Mouse (Mus musculus) hindbrain, embryonic 10.5 days (tissue): ENCODE data around the gene Fen1. TPM values are rescaled to one million over a fixed set of nuclear protein-coding genes. Genes with fewer than 3 reads are reported as not detected.
"Not testable (repeated sequence)": the region's sequence is repeated elsewhere in the genome, so short reads cannot be mapped to it uniquely, and the experiment has no call there.

Experiments used
- DNase-seq: peaks from one replicate; pipeline ENCODE4 v3.0.0-alpha.2; 2017; ENCODE audit warnings: low spot score
- H3K27ac ChIP-seq: fragments of 300-500 bp; sonication (generic); 2 replicates; pipeline ENCODE4 v1.5.1; 2016; ENCODE audit warnings: mild to moderate bottlenecking, moderate library complexity
- H3K27me3 ChIP-seq: fragments of 300-500 bp; sonication (generic); 2 replicates; pipeline ENCODE4 v1.6.1; 2016; ENCODE audit warnings: mild to moderate bottlenecking; ENCODE audit not compliant: poor library complexity, insufficient read depth, severe bottlenecking
- H3K36me3 ChIP-seq: fragments of 300-500 bp; sonication (generic); 2 replicates; pipeline ENCODE4 v1.6.1; 2016; ENCODE audit warnings: mild to moderate bottlenecking, moderate library complexity
- H3K4me1 ChIP-seq: fragments of 300-500 bp; sonication (generic); replicated peaks from 2 replicates; pipeline ENCODE4 v1.6.1; 2016; ENCODE audit warnings: mild to moderate bottlenecking
- H3K4me3 ChIP-seq: fragments of 300-500 bp; sonication (generic); 2 replicates; pipeline ENCODE4 v1.5.1; 2016; ENCODE audit warnings: mild to moderate bottlenecking, moderate library complexity
- H3K9me3 ChIP-seq: fragments of 300-500 bp; sonication (generic); 2 replicates; pipeline ENCODE4 v1.6.1; 2016; ENCODE audit warnings: mild to moderate bottlenecking, moderate library complexity
- WGBS: fragments of 180-500 bp; shearing (Covaris S2); methylation state at CpG from one replicate; pipeline ENCODE4 v1.1.7; 2016; 5-methylcytosine and 5-hydroxymethylcytosine counted together
- polyA plus RNA-seq: library from polyadenylated mRNA; unstranded; fragments of >200 nt; fragmentation: Nextera tagmentation; extraction: Ambion mirVana; gene quantifications from 2 replicates; pipeline ENCODE4 v1.2.1, GENCODE M21; 2016

Gene Fen1
- polyA plus RNA-seq, 1 experiment from 2014 or later = 135 TPM

DNA sequence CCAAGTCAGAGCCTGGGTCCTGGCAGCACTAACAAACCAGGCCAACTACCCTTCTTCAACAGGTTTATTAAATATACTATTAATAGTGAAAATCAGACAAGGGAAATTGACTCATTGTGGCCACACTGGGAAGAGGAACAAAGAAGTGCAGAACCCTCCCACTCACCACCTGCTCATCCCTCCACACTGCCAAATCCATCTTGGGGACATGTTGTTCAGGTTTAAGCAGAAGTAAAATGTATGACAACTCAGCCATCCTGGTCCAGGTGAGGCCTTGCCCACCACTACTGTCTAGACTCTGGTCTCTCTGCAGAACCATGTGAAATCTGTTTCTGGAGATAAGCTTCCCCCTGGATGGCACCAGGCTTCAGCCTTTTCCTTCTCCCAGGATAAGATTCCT is 32.1 kb downstream of the Fen1 start:
- Histone ChIP-seq H3K27me3 (no peaks in the 10 kb centered on the region), H3K4me1 (peaks cover 2% of the 10 kb centered on the region; the same call in 1 of the 2 replicates), H3K36me3 (no peaks in the 10 kb centered on the region), H3K27ac (no peak overlapping the region), H3K9me3 (no peaks in the 10 kb centered on the region), H3K4me3 (no peak overlapping the region)
- DNase-seq = no peak

DNA sequence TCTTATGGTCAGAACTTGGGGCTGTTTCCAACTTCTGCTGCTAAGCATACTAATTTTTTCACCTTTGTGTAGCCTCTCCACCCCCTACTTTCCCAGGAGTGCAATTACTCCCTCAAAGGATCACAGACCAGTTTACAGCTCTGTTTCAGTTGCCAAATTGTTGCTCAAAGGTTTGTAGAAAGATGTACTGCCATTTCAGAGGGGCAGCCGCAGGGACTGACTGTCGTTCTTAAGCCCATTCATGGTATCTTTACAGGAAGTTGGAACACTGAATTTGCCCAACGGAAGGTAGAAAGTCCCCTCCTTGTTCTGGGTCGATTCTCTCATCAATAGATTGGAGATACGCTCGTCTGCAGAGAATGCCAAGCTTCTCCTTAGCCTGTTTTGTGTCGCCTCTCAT is 32.6 kb downstream of the Fen1 start:
- Histone ChIP-seq H3K36me3 (no peaks in the 10 kb centered on the region), H3K27me3 (no peaks in the 10 kb centered on the region), H3K27ac (no peak overlapping the region), H3K4me1 (no peaks in the 10 kb centered on the region), H3K4me3 (no peak overlapping the region), H3K9me3 (no peaks in the 10 kb centered on the region)
- no peak for DNase-seq
- WGBS = 87% methylated on average over 7 of the region's 7 CpGs

- DNase-seq = no peak
- H3K27ac ChIP-seq = no peak overlapping the region
- no peaks in the 10 kb centered on the region for H3K27me3 ChIP-seq
- H3K36me3 ChIP-seq = no peaks in the 10 kb centered on the region
- no peak overlapping the region for H3K4me3 ChIP-seq
- no peaks in the 10 kb centered on the region for H3K4me1 ChIP-seq
- 20% methylated on average over 1 of the region's 1 CpGs for WGBS
- H3K9me3 ChIP-seq = no peaks in the 10 kb centered on the region
Measured at GRCm38 (mm10) chr19:10170466-10170865, 33.5 kb downstream of the Fen1 start.

DNA sequence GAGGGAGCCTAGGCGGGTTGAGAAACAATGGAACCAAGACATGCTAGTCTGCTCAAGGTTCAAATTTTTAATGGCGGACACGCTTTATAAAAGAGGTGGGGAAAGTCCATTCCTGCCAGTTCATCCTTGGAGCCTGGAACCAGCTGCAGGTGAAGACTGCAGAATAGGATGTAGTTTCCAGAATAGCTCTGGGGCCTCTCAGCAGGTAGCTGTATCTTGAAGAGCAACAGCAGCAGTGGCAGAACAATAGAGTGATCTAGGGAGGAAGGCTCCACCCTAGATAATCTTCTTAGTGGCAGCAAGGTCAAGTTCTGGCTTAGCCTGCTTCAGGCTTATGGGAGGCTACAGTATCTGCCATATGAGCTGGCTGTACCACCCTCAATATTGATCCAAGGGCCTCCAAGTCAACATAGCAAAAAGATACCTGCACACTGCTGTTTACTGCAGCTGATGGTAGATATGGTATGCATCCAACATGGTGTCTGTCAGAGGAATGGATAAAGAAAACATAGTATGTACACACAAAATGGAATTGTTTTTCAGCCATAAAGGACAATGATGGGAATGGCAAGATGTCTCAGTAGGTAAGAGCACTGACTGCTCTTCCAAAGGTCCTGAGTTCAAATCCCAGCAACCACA is 34.2 kb downstream of the Fen1 start:
- not testable (repeated sequence) for H3K36me3 ChIP-seq, H3K27ac ChIP-seq, H3K4me1 ChIP-seq, H3K4me3 ChIP-seq, H3K27me3 ChIP-seq, H3K9me3 ChIP-seq, DNase-seq
- 80% methylated on average over 3 of the region's 3 CpGs for whole genome bisulfite sequencing

DNA sequence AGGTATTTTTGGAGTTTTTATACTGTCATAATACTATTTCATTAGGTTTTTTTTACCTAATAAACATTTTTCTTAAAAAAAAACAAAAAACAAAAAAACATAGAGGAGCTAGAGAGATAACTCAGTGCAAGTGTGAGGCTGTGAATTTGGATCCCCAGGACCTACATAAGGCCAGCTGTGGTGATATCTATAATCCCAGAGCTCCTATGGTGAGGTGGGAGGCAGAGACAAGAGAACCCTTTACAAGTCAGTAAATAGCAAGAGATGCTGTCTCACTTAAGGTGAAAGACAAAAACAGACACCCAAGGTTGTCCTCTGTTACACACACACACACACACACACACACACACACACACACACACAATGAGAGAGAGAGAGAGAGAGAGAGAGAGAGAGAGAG is 34.8 kb downstream of the Fen1 start:
- Histone ChIP-seq H3K4me1 (no peaks in the 10 kb centered on the region), H3K27me3 (no peaks in the 10 kb centered on the region), H3K4me3 (no peak overlapping the region), H3K36me3 (no peaks in the 10 kb centered on the region), H3K27ac (no peak overlapping the region), H3K9me3 (no peaks in the 10 kb centered on the region)
- DNase-seq = no peak

DNA sequence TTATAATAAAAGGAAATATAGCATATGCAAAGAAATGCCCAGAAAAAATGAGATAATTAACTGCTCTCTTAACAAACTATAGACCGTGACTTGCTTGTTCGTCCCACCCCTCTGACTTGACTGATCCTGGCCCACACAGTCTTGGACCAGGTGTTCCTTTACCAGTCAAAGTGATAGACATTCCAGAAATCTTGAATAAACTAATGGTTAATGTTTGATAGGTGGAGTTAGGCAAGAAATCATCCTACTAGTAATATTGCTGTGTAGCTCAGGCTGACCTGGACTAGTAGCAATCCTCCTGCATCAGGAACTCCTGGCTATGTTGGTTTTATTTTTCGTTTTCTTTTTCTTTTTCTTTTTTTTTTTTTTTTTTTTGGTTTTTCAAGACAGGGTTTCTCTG is 35.5 kb downstream of the Fen1 start:
- no peak overlapping the region for H3K4me3 ChIP-seq
- H3K9me3 ChIP-seq = no peaks in the 10 kb centered on the region
- no peaks in the 10 kb centered on the region for H3K36me3 ChIP-seq
- DNase-seq = no peak
- no peak overlapping the region for H3K27ac ChIP-seq
- no peaks in the 10 kb centered on the region for H3K4me1 ChIP-seq
- no peaks in the 10 kb centered on the region for H3K27me3 ChIP-seq
- 85% methylated on average over 3 of the region's 3 CpGs for WGBS

DNA sequence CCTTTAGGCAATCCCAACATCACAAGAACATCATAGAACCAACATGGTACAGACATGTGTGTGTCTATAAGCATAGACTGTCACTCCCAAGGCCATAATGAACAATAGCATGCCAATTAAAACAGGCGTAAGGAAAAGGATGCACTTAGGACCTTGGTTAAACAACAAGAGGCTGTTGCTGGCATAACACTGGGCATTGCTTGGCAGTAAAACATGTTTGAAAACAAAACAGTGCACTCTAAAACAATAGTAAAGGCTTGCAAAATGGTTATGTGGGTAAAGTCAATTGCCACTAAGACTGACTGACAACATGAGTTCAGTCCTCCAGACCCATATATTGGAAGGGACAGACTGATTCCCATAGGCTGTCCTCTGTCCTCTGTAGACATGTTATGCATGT is 36.0 kb downstream of the Fen1 start:
- 90% methylated on average over 1 of the region's 1 CpGs for WGBS
- no peak overlapping the region for H3K4me3 ChIP-seq
- no peak overlapping the region for H3K27ac ChIP-seq
- H3K4me1 ChIP-seq = no peaks in the 10 kb centered on the region
- DNase-seq = no peak
- H3K9me3 ChIP-seq = no peaks in the 10 kb centered on the region
- no peaks in the 10 kb centered on the region for H3K27me3 ChIP-seq
- no peaks in the 10 kb centered on the region for H3K36me3 ChIP-seq

DNA sequence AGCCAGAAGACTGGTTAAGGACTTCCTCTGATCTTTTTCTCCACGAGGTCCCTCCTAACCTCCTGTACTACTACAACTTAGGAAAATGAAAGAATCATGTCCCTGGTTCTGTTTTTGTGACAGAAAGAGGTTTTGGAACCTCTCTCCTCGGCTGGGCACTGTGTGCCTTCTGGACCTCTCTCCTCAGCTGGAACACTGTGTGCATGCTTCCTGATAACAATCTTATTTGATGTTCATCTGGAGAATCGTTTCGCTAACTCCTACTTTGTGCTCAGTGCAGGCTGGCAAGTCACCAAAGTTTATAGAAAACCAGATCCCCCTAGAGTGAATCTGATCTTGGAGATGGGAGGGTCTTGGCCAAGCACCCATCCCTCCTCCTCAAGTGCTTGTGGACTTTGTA is 36.9 kb downstream of the Fen1 start:
- Histone ChIP-seq H3K9me3 (0 out of 2 replicates have a peak, but pooled peaks cover 4% of the 10 kb centered on the region), H3K4me1 (no peaks in the 10 kb centered on the region), H3K27ac (no peak overlapping the region), H3K36me3 (no peaks in the 10 kb centered on the region), H3K4me3 (no peak overlapping the region), H3K27me3 (no peaks in the 10 kb centered on the region)
- DNase-seq = no peak
- WGBS = 84% methylated on average over 4 of the region's 4 CpGs

- H3K4me3 ChIP-seq, H3K36me3 ChIP-seq, H3K9me3 ChIP-seq, DNase-seq, H3K27ac ChIP-seq, H3K27me3 ChIP-seq, H3K4me1 ChIP-seq: not testable (repeated sequence)
- 84% methylated on average over 4 of the region's 4 CpGs for WGBS
Measured at GRCm38 (mm10) chr19:10165928-10166327, 38.0 kb downstream of the Fen1 start.

DNA sequence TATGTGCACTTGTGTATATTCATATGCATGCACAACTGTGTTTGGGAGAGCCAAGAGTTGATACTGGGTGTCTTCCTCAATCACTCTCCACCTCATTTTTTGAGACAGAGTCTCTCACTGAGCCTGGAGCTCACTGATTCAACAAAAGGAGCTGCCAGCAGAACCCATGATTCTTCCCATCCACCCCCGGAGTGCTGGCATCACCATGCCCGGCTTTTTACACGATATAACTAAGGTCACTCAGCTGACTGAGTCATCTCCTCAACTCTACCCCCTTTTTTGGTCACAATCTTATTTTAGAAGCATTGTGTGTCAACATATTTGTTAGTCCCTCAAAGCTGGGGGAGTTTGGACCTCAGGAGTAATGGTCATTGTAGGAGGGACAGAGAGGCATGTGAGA is 40.1 kb downstream of the Fen1 start:
- H3K27me3 ChIP-seq = no peaks in the 10 kb centered on the region
- no peak for DNase-seq

DNA sequence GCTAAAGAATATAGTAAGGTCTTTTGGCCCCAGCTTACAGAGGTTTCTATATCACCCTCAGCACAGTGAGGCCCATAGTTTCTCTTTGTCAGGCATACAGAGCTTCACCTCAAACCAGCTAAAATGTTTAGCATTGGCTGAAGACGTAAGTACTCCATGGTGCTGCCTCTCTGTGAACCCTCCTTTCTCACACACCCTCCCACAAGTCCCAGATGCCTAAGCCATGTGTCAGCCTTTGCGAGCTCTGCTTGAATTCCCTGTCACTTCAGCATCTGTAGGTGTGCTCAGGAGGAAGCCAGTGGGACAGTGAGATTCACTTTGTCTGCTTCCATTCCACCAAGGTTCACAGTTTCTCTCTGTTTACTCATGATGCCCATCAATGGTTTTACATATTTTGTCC is 46.2 kb downstream of the Fen1 start:
- Histone ChIP-seq H3K9me3 (0 out of 2 replicates have a peak, but pooled peaks cover 4% of the 10 kb centered on the region), H3K4me3 (no peak overlapping the region), H3K36me3 (no peaks in the 10 kb centered on the region), H3K27ac (no peak overlapping the region), H3K27me3 (no peaks in the 10 kb centered on the region), H3K4me1 (no peaks in the 10 kb centered on the region)
- no peak for DNase-seq
- WGBS = 71% methylated on average over 2 of the region's 2 CpGs

More for the DNA sequence above, 40.1 kb downstream of the Fen1 start:
- H3K36me3 ChIP-seq = no peaks in the 10 kb centered on the region
- H3K27ac ChIP-seq = no peak overlapping the region
- WGBS = 85% methylated on average over 3 of the region's 3 CpGs
- H3K9me3 ChIP-seq = 0 out of 2 replicates have a peak, but pooled peaks cover 4% of the 10 kb centered on the region
- H3K4me3 ChIP-seq = no peak overlapping the region
- no peaks in the 10 kb centered on the region for H3K4me1 ChIP-seq

- H3K27ac ChIP-seq = no peak overlapping the region
- H3K4me1 ChIP-seq = peaks cover 14% of the 10 kb centered on the region
- WGBS = 70% methylated on average over 3 of the region's 3 CpGs
Measured at GRCm38 (mm10) chr19:10149189-10149588, 54.8 kb downstream of the Fen1 start.

More at GRCm38 (mm10) chr19:10149189-10149588, 54.8 kb downstream of the Fen1 start:
- H3K4me3 ChIP-seq = no peak overlapping the region
- DNase-seq = no peak
- H3K27me3 ChIP-seq = no peaks in the 10 kb centered on the region
- H3K36me3 ChIP-seq = no peaks in the 10 kb centered on the region
- no peaks in the 10 kb centered on the region for H3K9me3 ChIP-seq
